Mouse (Mus musculus): ENCODE measurements around the gene Pex14.
"Not testable (repeated sequence)": the region's sequence is repeated elsewhere in the genome, so short reads cannot be mapped to it uniquely, and the experiment has no call there.

The Pex14 gene

GRCm38 (mm10) chr4:149099369-149100017, at the start of gene Pex14:
Pex14 (minus strand) TSS chr4:149099876.
- peak; percentile 91 for DNase-seq

DNA sequence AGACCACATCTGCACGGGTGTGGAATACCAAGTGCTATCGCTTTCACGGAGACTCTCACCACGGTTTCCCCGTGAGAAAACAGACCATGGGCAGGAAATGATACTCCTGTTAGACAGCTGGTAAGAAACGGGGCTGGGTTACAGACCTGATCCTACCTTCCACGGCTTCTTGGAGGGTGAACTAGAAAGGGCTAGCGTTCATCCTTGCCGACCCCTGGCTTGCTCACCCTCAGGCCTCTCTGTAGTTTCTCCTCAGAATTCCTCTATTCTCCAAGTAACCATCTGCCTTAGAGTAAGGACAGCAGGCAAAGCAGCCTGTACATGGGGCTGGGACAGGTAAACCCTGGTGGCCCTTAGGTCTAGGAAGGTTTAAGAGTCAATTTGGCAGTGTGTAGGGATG, 49.5 kb upstream of the Pex14 start:
- DNase-seq = no peak

- no peak for DNase-seq
Measured at GRCm38 (mm10) chr4:149148084-149148483, 48.4 kb upstream of the Pex14 start.

DNA sequence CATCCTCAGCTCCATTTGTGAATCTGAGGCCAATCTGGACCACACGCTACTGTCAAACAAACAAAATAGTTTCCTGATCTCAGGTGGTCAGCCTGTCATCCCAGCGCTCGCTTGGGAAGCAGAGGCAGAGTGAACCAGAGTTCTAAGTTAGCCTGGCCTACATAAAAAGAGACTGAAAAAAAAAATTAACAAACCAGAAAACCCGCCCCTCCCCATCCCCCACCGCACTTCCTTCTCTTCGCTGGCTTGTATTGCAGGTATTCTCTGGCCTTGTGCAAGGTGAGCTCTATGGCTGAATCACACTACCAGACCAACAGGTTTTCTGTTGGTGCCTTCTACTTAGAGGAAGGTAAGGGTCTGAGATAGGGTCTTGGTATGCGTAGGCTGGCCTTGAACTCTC, 47.9 kb upstream of the Pex14 start:
- DNase-seq = no peak

DNA sequence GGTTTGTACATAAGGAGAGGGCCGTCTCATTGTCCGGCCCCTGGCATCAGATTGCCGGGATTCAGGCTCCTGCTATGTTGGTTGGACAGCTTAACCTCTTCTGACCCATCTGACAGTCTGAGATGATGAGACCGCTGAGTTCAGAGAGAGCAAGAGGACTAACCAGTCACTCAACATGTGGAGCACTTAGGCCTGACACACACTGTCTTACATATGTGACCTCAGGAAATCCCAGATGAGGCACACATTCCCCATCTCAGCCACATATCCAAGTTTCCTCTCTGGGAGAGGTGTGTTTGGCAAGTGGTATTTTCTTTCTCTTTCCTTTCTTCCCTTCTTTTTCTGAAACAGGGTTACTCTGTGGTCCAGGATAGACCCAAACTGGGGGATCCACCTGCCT, 45.5 kb upstream of the Pex14 start:
- DNase-seq = no peak

- DNase-seq = peak; percentile 76 to 85
Measured at GRCm38 (mm10) chr4:149144459-149144858, 44.8 kb upstream of the Pex14 start.

DNA sequence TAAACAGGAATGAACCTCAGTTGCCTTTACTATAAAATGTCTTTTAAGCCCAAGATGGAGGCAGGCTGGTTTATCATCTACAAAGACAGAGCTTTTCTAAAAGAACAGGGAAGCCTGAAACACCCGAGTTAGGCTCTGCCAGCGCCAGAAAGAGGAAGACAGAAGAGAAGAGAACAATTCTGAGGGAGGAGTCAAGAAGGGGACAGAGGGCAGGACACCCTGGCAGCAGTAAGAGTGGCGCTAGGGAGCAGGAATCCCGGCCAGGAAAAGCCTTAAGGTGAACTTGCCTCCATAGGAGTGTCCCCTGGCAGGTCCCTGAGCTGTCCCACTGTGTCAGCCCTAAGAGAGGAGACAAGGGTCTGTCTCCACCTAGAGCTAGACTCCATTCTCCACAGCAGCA, 43.9 kb upstream of the Pex14 start:
- no peak for DNase-seq

GRCm38 (mm10) chr4:149138515-149138914, 38.8 kb upstream of the Pex14 start:
- DNase-seq = no peak

- DNase-seq = peak; percentile 94
Measured at GRCm38 (mm10) chr4:149136982-149137770, 37.5 kb upstream of the Pex14 start, which contains the start of gene Cenps. Cenps (minus strand) TSS chr4:149137629.

GRCm38 (mm10) chr4:149136116-149136850, 36.6 kb upstream of the Pex14 start:
- DNase-seq = peak; percentile 12 to 22

GRCm38 (mm10) chr4:149133395-149133794, 33.7 kb upstream of the Pex14 start:
- no peak for DNase-seq

- no peak for DNase-seq
Measured at GRCm38 (mm10) chr4:149131789-149132565, 32.3 kb upstream of the Pex14 start.

DNA sequence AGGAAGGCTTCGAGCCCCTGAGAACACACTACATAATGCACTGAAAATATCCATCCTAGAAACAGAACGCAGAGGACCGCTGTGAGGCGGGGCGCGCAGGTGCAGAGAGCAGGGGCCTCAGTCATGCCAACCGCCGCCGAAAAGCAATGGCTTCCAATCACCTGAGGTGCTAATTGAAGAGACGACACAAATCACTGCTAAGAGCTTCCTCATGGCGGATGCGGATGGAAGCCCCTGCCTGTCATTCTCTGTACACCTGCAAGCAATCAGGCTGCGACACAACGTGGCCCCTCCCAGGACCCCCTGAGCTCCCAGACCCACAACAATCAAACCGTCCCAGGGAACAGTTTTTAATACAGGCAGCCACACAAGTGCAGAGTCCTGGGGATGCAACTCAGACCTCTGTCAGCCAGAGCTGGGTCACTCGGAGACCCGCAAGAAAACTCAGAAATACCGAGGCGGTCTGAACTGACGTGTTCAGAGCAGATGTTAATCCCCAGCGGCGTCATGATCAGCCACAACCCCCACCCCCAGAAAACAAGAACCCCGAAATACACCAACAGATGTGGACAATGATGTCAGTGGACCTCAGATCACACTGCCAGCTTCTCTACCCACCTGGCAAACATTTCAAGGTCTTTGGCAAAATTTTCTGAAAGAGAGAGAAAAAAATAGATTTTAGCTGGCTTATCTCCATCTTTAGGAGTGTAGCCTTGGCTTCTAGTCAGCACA, 31.5 kb upstream of the Pex14 start:
- DNase-seq = no peak

DNA sequence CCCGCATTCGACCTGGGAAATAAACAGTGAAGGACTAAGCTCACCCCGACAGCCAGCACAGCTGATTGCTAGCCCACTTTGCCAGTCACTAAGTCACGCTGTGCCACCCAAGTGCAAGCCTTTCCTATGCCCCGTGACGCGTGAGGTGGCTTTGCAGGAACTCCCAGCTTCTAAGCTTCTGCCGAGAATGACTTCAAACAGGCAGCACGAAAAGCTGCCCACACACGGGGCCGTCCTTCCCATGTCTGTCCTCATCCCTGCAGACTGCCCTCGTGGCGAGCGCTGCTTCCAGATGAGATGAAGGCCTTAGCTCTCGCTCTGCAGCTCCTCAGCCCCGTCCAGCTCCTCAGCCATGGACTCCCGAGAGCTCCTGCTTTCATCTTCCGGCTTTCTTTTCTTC, 28.8 kb upstream of the Pex14 start:
- no peak for DNase-seq

- DNase-seq = no peak
Measured at GRCm38 (mm10) chr4:149126663-149127062, 27.0 kb upstream of the Pex14 start, which contains the start of gene Cort. Cort (minus strand) TSS chr4:149126763.

- no peak for DNase-seq
Measured at GRCm38 (mm10) chr4:149126115-149126509, 26.4 kb upstream of the Pex14 start.

DNA sequence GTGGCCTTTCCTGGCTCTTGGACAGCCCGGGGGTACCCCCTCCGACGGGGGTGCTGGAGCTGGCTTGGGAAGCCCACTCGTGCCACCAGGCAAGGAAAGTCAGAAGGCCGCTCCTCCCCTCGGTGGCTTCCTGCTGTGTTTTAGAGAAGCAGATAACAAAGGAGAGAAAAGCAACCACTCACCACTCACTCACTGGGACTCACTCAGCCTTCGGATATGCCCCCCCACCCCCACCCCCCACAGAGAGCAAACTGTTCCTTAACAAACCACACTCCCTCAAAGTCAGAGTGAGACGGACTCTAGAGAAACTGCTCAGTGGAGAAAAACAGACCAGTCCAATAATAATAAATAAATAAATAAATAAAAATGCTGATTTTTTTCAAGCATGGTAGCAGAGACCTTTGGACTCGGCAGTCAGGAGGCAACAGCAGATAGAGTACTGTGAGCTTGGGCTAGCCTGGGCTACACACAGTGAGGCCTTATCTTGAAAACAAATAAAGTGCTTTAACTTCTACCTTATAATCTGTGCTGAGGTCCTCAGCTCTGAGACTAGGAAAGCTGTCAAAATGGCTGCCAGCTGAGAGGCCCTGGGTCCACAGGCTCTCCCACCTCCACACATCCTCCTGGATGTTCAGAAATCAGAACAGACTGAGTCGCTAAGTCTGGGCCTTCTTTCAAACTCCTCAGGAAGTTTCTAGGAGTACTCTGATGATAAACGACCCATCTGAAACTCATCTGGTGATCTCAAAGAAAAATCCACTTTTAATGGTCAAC, 25.9 kb upstream of the Pex14 start:
- no peak for DNase-seq

DNA sequence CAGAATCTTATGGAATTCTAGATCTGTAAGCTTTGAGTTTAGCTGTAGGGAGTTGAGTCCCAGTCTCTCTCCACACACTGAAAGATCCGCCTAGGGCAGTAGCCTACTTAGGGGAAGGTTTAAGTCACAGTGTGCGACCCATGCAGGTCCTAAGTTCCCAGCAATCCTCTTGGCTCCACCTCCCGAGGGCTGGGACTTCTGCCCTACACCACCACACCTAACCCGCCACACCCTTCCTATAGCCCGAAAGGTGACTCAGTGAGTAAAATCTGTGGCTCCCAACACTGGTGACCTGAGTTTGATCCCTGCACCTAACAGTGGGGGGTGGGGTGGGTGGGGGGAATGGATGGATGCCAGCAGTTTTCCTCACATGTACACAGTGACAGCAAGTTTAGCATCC, 23.8 kb upstream of the Pex14 start:
- no peak for DNase-seq

- not testable (repeated sequence) for DNase-seq
Measured at GRCm38 (mm10) chr4:149119978-149120562, 20.4 kb upstream of the Pex14 start.

- peak; percentile 91 to 93 for DNase-seq
Measured at GRCm38 (mm10) chr4:149103875-149104561, 4.3 kb upstream of the Pex14 start, which contains the start of gene Dffa. Dffa (plus strand) TSS chr4:149104146.

Data from cerebellum, postnatal 36 days (tissue).